Mouse (Mus musculus) brain, embryonic 14.5 days (tissue): ENCODE data around the gene Hcrtr1.

Source experiments
- CTCF ChIP-seq: fragments of 200-500 bp; IDR thresholded peaks from 2 replicates; pipeline ENCODE4 v1.5.1; 2012; ENCODE audit warnings: inconsistent platforms, mild to moderate bottlenecking, moderate library complexity, borderline replicate concordance; ENCODE audit not compliant: insufficient read depth, insufficient read length; ENCODE audit errors: extremely low read depth
- POLR2A ChIP-seq: fragments of 200-500 bp; IDR thresholded peaks from 2 replicates; pipeline ENCODE4 v1.6.1; 2012; ENCODE audit warnings: mild to moderate bottlenecking, inconsistent platforms, borderline replicate concordance; ENCODE audit not compliant: poor library complexity, insufficient read depth, insufficient read length, severe bottlenecking; ENCODE audit errors: extremely low read depth

DNA sequence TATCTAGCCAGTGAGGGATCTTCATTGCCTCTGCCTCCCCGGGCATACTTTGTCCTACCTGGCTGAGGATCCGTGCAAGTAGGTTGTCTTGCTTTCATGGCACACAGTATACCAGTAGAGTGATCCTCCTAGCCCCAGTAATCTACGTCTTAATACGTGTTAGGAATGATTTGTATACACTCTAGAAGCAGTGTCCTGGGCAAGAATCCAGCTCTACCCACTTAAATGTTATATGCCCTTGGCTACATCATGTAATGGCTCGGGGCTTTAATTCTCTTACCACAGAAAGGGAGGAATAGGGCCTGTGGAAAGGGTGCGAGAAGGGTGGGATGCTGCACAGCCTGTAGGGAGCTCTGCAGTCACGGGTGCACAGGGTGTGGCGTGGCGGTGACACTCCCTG, 29.5 kb downstream of the Hcrtr1 start:
- TF ChIP-seq POLR2A (no peak), CTCF (no peak)
